Mouse (Mus musculus): ENCODE data around the gene Gm10662.
"Not testable (repeated sequence)": the region's sequence is repeated elsewhere in the genome, so short reads cannot be mapped to it uniquely, and the experiment has no call there.

Gene Gm10662

GRCm38 (mm10) chr7:23144380-23144779 is at the start of gene Gm10662:
Gm10662 (minus strand) TSS chr7:23144480.
- not testable (repeated sequence) for DNase-seq

GRCm38 (mm10) chr7:23163505-23163904 is 19.2 kb upstream of the Gm10662 start:
- not testable (repeated sequence) for DNase-seq
